Mouse (Mus musculus) neural tube, embryonic 14.5 days (tissue): Measurements from ENCODE around the gene Gm13276. TPM values are rescaled to one million over a fixed set of nuclear protein-coding genes. Genes with fewer than 3 reads are reported as not detected.
"Not testable (repeated sequence)": the region's sequence is repeated elsewhere in the genome, so short reads cannot be mapped to it uniquely, and the experiment has no call there.

Experiments
- ATAC-seq: fragments of 200-750 bp; cut with Nextera tagmentation; 2 replicates; pipeline ENCODE4 v1.8.0; 2017; ENCODE audit warnings: low read depth, mild to moderate bottlenecking, moderate TSS enrichment, moderate library complexity
- H3K27ac ChIP-seq: fragments of 300-500 bp; sonication (generic); 2 replicates; pipeline ENCODE4 v1.5.1; 2014; ENCODE audit warnings: low read depth, mild to moderate bottlenecking, control low read depth, low read length, moderate library complexity, mixed read lengths
- H3K27me3 ChIP-seq: fragments of 300-500 bp; sonication (generic); 2 replicates; pipeline ENCODE4 v1.6.1; 2014; ENCODE audit warnings: low read length; ENCODE audit not compliant: control insufficient read depth, insufficient read depth
- H3K36me3 ChIP-seq: fragments of 300-500 bp; sonication (generic); 2 replicates; pipeline ENCODE4 v1.6.1; 2014; ENCODE audit warnings: low read length, mixed read lengths; ENCODE audit not compliant: control insufficient read depth, insufficient read depth
- H3K4me1 ChIP-seq: fragments of 300-500 bp; sonication (generic); 2 replicates; pipeline ENCODE4 v1.6.1; 2014; ENCODE audit warnings: low read length; ENCODE audit not compliant: control insufficient read depth, insufficient read depth
- H3K4me2 ChIP-seq: fragments of 300-500 bp; sonication (generic); 2 replicates; pipeline ENCODE4 v1.6.1; 2014; ENCODE audit warnings: mild to moderate bottlenecking, low read depth, low read length, control low read depth
- H3K4me3 ChIP-seq: fragments of 300-500 bp; sonication (generic); 2 replicates; pipeline ENCODE4 v1.5.1; 2014; ENCODE audit warnings: low read depth, low read length, control low read depth, mixed read lengths
- H3K9ac ChIP-seq: fragments of 300-500 bp; sonication (generic); replicated peaks from 2 replicates; pipeline ENCODE4 v1.6.1; 2014; ENCODE audit warnings: low read depth, mild to moderate bottlenecking, control low read depth, low read length, mixed read lengths
- H3K9me3 ChIP-seq: fragments of 300-500 bp; sonication (generic); 2 replicates; pipeline ENCODE4 v1.6.1; 2016; ENCODE audit warnings: low read length; ENCODE audit not compliant: control insufficient read depth
- WGBS: fragments of 180-500 bp; shearing (Covaris S2); extraction: QIAGEN DNeasy Blood & Tissue Kit; methylation state at CpG from one replicate; pipeline ENCODE4 v1.1.7; 2014; 5-methylcytosine and 5-hydroxymethylcytosine counted together
- polyA plus RNA-seq: library from polyadenylated mRNA; unstranded; fragments of >200 nt; fragmentation: Nextera tagmentation; extraction: Ambion mirVana; gene quantifications from 2 replicates; pipeline ENCODE4 v1.2.1, GENCODE M21; 2014

Gene Gm13276
- not detected in 2 replicates for polyA plus RNA-seq

DNA sequence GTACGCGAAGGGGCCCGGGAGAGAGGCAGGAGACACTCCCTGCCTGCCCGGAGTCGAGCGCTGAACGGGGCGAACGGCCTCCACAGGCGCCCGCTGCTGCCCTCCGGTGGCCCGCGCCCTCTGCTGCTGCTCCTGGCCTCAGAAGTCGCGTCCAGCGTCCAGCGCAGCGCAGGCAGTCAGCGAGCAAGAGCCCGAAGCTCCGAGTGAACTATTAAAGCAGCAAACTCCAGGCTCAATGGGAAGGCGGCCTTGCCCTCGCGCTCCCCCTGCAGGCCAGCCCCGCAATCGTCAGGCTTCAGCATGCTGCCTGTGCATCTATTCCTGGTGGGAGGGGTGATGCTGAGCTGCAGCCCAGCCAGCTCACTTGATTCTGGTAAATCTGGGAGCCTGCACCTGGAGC lies at the start of gene Gm13276:
TSS of gene Gm13276 (plus strand) at position 301 of the 400 bp plus-strand sequence.
- H3K36me3 ChIP-seq, H3K4me3 ChIP-seq, H3K9ac ChIP-seq, H3K4me2 ChIP-seq, H3K9me3 ChIP-seq, H3K4me1 ChIP-seq, H3K27ac ChIP-seq, H3K27me3 ChIP-seq, ATAC-seq: not testable (repeated sequence)
- no CpG with 5 or more reads among the region's 27 CpGs for WGBS

- no peaks in the 10 kb centered on the region for H3K4me1 ChIP-seq
- no peak overlapping the region for H3K27ac ChIP-seq
- no peak overlapping the region for H3K9ac ChIP-seq
- no peak overlapping the region for H3K4me2 ChIP-seq
- no peaks in the 10 kb centered on the region for H3K36me3 ChIP-seq
- no peaks in the 10 kb centered on the region for H3K9me3 ChIP-seq
- no peak for ATAC-seq
- no peak overlapping the region for H3K4me3 ChIP-seq
- WGBS, result 4% methylated on average over 2 of the region's 2 CpGs
- H3K27me3 ChIP-seq, result no peaks in the 10 kb centered on the region
Measured at GRCm38 (mm10) chr4:88738480-88738879, 47.0 kb upstream of the Gm13276 start.

GRCm38 (mm10) chr4:88739036-88739435 lies 46.5 kb upstream of the Gm13276 start:
- 94% methylated on average over 6 of the region's 6 CpGs for WGBS
- Histone ChIP-seq H3K27me3 (no peaks in the 10 kb centered on the region), H3K4me1 (no peaks in the 10 kb centered on the region), H3K36me3 (no peaks in the 10 kb centered on the region), H3K27ac (no peak overlapping the region), H3K4me3 (no peak overlapping the region), H3K9me3 (no peaks in the 10 kb centered on the region), H3K4me2 (no peak overlapping the region), H3K9ac (no peak overlapping the region)
- no peak for ATAC-seq

GRCm38 (mm10) chr4:88741426-88741825 lies 44.1 kb upstream of the Gm13276 start:
- Histone ChIP-seq H3K4me2 (no peak overlapping the region), H3K4me1 (no peaks in the 10 kb centered on the region), H3K9ac (no peak overlapping the region), H3K27me3 (no peaks in the 10 kb centered on the region), H3K4me3 (no peak overlapping the region), H3K27ac (no peak overlapping the region), H3K9me3 (no peaks in the 10 kb centered on the region), H3K36me3 (no peaks in the 10 kb centered on the region)
- WGBS, result 94% methylated on average over 4 of the region's 4 CpGs
- no peak for ATAC-seq

DNA sequence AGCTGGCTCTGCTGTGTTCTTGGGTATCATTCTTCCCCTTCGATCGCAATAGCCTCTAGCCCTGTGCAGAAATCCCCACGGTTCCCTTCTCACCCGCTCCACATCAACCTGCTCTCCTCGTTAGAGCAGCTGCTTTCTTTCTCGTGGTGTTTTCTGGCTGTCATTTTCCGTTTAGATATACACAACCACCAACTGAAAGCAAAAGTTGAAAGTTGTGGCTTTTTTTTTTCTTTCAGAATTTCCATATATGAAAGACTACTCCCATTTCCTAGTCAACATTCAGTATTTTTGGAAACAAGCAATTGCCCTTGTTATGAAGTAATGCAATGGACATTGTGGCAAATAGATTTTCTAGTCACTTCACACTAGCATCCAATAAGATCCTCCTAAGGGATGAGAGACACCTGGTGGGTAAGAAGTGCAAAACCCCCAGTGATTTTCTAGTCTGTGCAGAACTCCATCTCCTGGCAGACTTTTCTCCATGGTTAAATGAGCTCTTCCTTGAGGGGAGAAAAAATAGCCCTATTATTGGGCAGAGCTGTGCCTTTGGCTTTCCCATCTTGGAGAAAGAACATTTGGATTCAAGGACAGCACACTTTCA lies 42.6 kb upstream of the Gm13276 start:
- no peaks in the 10 kb centered on the region for H3K36me3 ChIP-seq
- no peaks in the 10 kb centered on the region for H3K9me3 ChIP-seq
- H3K27me3 ChIP-seq, result no peaks in the 10 kb centered on the region
- no peak overlapping the region for H3K9ac ChIP-seq
- no peaks in the 10 kb centered on the region for H3K4me1 ChIP-seq
- no peak overlapping the region for H3K27ac ChIP-seq
- H3K4me3 ChIP-seq, result no peak overlapping the region
- no peak for ATAC-seq
- WGBS, result 80% methylated on average over 7 of the region's 7 CpGs
- H3K4me2 ChIP-seq, result no peak overlapping the region

GRCm38 (mm10) chr4:88744207-88744606 lies 41.3 kb upstream of the Gm13276 start:
- ATAC-seq, result no peak
- no peaks in the 10 kb centered on the region for H3K9me3 ChIP-seq
- H3K4me2 ChIP-seq, result no peak overlapping the region
- no peak overlapping the region for H3K9ac ChIP-seq
- no peak overlapping the region for H3K4me3 ChIP-seq
- 65% methylated on average over 3 of the region's 3 CpGs for WGBS
- H3K4me1 ChIP-seq, result no peaks in the 10 kb centered on the region
- H3K27me3 ChIP-seq, result no peaks in the 10 kb centered on the region
- no peak overlapping the region for H3K27ac ChIP-seq
- H3K36me3 ChIP-seq, result no peaks in the 10 kb centered on the region

DNA sequence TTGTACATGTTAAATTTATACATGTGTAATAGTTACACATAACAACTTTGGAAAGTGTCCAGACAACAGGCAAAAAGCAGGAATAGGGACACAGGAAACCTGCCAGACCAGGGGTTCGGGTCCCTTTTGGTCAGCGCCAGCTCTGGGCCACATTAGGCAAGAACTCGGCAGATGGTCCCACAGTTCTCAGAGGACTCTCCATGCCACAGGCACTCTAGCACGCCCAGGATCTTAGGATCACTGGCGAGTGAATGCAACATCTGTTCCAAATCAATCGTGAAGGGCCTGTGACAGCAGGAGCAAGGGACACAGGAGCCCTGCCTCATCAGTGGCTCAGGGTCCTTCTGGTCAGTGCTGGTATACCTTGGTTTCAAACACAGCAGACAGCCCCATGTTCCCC lies 35.6 kb upstream of the Gm13276 start:
- Histone ChIP-seq H3K4me2 (no peak overlapping the region), H3K4me3 (no peak overlapping the region), H3K27ac (no peak overlapping the region), H3K4me1 (no peaks in the 10 kb centered on the region), H3K36me3 (no peaks in the 10 kb centered on the region), H3K9me3 (no peaks in the 10 kb centered on the region), H3K9ac (no peak overlapping the region), H3K27me3 (no peaks in the 10 kb centered on the region)
- 60% methylated on average over 6 of the region's 6 CpGs for WGBS
- ATAC-seq, result no peak

GRCm38 (mm10) chr4:88754818-88755340 lies 30.6 kb upstream of the Gm13276 start, which contains the start of gene Gm13271:
Gm13271 (plus strand) TSS chr4:88754868.
- 82% methylated on average over 14 of the region's 15 CpGs for WGBS
- H3K9me3 ChIP-seq, H3K9ac ChIP-seq, H3K4me2 ChIP-seq, H3K4me1 ChIP-seq, H3K36me3 ChIP-seq, H3K4me3 ChIP-seq, H3K27ac ChIP-seq, ATAC-seq, H3K27me3 ChIP-seq: not testable (repeated sequence)

GRCm38 (mm10) chr4:88756581-88757513 lies 28.7 kb upstream of the Gm13276 start:
- 14% methylated on average over 28 of the region's 31 CpGs for WGBS
- Histone ChIP-seq H3K9ac (peak overlapping the region; percentile 34; the same call in 1 of the 2 replicates), H3K4me2 (peak overlapping the region; percentile 67), H3K4me3 (peak overlapping the region; percentile 36)
- not testable (repeated sequence) for H3K36me3 ChIP-seq, H3K27me3 ChIP-seq, H3K4me1 ChIP-seq, H3K27ac ChIP-seq, ATAC-seq, H3K9me3 ChIP-seq
